Mouse (Mus musculus): ENCODE data around the gene Smad3. TPM values are rescaled to one million over a fixed set of nuclear protein-coding genes. Genes with fewer than 3 reads are reported as not detected.

The Smad3 gene
- polyA plus RNA-seq, 1 experiment from 2014 or later = 11.8 TPM

GRCm38 (mm10) chr9:63707816-63708588, 49.8 kb downstream of the Smad3 start:
- H3K27ac ChIP-seq (ENCODE audit: low read length) = no peak overlapping the region
- DNase-seq (ENCODE audit: low spot score) (no peak), ATAC-seq (no peak)
- TF ChIP-seq EP300 (IDR thresholded peaks at IDR 0.05) = no peak
- TF ChIP-seq CTCF (IDR thresholded peaks at IDR 0.05) = no peak
- no peaks in the 10 kb centered on the region for H3K27me3 ChIP-seq (replicated peaks; ENCODE audit: insufficient read depth, low read length)
- no peak overlapping the region for H3K4me3 ChIP-seq (ENCODE audit: low read depth, low read length)
- 80% methylated on average over 9 of the region's 9 CpGs for WGBS
- no peak overlapping the region for H3K4me2 ChIP-seq (replicated peaks; ENCODE audit: low read depth, low read length)
- H3K9me3 ChIP-seq (ENCODE audit: low read length) = no peaks in the 10 kb centered on the region
- no peak overlapping the region for H3K9ac ChIP-seq (replicated peaks; ENCODE audit: low read depth)
- H3K36me3 ChIP-seq (ENCODE audit: insufficient read depth, low read length) = no peaks in the 10 kb centered on the region
- H3K4me1 ChIP-seq (ENCODE audit: insufficient read depth, low read depth, low read length) = peaks cover 30% of the 10 kb centered on the region

- no peak overlapping the region for H3K4me3 ChIP-seq (ENCODE audit: low read depth, low read length)
- no peak overlapping the region for H3K9ac ChIP-seq (replicated peaks; ENCODE audit: low read depth)
- no peak for TF ChIP-seq CTCF (IDR thresholded peaks at IDR 0.05)
- TF ChIP-seq EP300 (IDR thresholded peaks at IDR 0.05) = peak; percentile 65
- H3K9me3 ChIP-seq (ENCODE audit: low read length) = no peaks in the 10 kb centered on the region
- no peaks in the 10 kb centered on the region for H3K27me3 ChIP-seq (replicated peaks; ENCODE audit: insufficient read depth, low read length)
- no peak overlapping the region for H3K4me2 ChIP-seq (replicated peaks; ENCODE audit: low read depth, low read length)
- H3K27ac ChIP-seq (ENCODE audit: low read length) = peak overlapping the region; percentile 65
- WGBS = 6% methylated on average over 9 of the region's 9 CpGs
- ATAC-seq (peak; percentile 76), DNase-seq (ENCODE audit: low spot score) (peak; percentile 79)
- no peaks in the 10 kb centered on the region for H3K36me3 ChIP-seq (ENCODE audit: insufficient read depth, low read length)
- H3K4me1 ChIP-seq (ENCODE audit: insufficient read depth, low read depth, low read length) = peaks cover 43% of the 10 kb centered on the region
Measured at GRCm38 (mm10) chr9:63706152-63706733, 51.6 kb downstream of the Smad3 start.

- H3K27me3 ChIP-seq (replicated peaks; ENCODE audit: insufficient read depth, low read length) = no peaks in the 10 kb centered on the region
- no peaks in the 10 kb centered on the region for H3K9me3 ChIP-seq (ENCODE audit: low read length)
- H3K36me3 ChIP-seq (ENCODE audit: insufficient read depth, low read length) = no peaks in the 10 kb centered on the region
- WGBS = 48% methylated on average over 6 of the region's 6 CpGs
- TF ChIP-seq CTCF (IDR thresholded peaks at IDR 0.05) = no peak
- TF ChIP-seq EP300 (IDR thresholded peaks at IDR 0.05) = peak; percentile 88
- ATAC-seq = peak; percentile 53
- peak overlapping the region; percentile 65 for H3K27ac ChIP-seq (ENCODE audit: low read length)
- DNase-seq (ENCODE audit: low spot score) = peak; percentile 68
- no peak overlapping the region for H3K4me3 ChIP-seq (ENCODE audit: low read depth, low read length)
- peaks cover 44% of the 10 kb centered on the region for H3K4me1 ChIP-seq (ENCODE audit: insufficient read depth, low read depth, low read length)
- no peak overlapping the region for H3K4me2 ChIP-seq (replicated peaks; ENCODE audit: low read depth, low read length)
- H3K9ac ChIP-seq (replicated peaks; ENCODE audit: low read depth) = no peak overlapping the region
Measured at GRCm38 (mm10) chr9:63704979-63705751, 52.6 kb downstream of the Smad3 start.

- H3K9me3 ChIP-seq (ENCODE audit: low read length) = no peaks in the 10 kb centered on the region
- no peak overlapping the region for H3K4me3 ChIP-seq (ENCODE audit: low read depth, low read length)
- WGBS = 43% methylated on average over 5 of the region's 5 CpGs
- no peak for DNase-seq (ENCODE audit: low spot score)
- no peak for ATAC-seq
- no peaks in the 10 kb centered on the region for H3K27me3 ChIP-seq (replicated peaks; ENCODE audit: insufficient read depth, low read length)
- H3K27ac ChIP-seq (ENCODE audit: low read length) = no peak overlapping the region
- no peak overlapping the region for H3K9ac ChIP-seq (replicated peaks; ENCODE audit: low read depth)
- peaks cover 44% of the 10 kb centered on the region for H3K4me1 ChIP-seq (ENCODE audit: insufficient read depth, low read depth, low read length)
- TF ChIP-seq CTCF (IDR thresholded peaks at IDR 0.05) (no peak), EP300 (IDR thresholded peaks at IDR 0.05) (no peak)
- H3K36me3 ChIP-seq (ENCODE audit: insufficient read depth, low read length) = no peaks in the 10 kb centered on the region
- no peak overlapping the region for H3K4me2 ChIP-seq (replicated peaks; ENCODE audit: low read depth, low read length)
Measured at GRCm38 (mm10) chr9:63704131-63704530, 53.7 kb downstream of the Smad3 start.

GRCm38 (mm10) chr9:63703236-63703785, 54.5 kb downstream of the Smad3 start:
- Histone ChIP-seq H3K4me3 (ENCODE audit: low read depth, low read length) (no peak overlapping the region), H3K27ac (ENCODE audit: low read length) (no peak overlapping the region), H3K9me3 (ENCODE audit: low read length) (no peaks in the 10 kb centered on the region), H3K4me1 (ENCODE audit: insufficient read depth, low read depth, low read length) (peaks cover 51% of the 10 kb centered on the region), H3K27me3 (replicated peaks; ENCODE audit: insufficient read depth, low read length) (no peaks in the 10 kb centered on the region), H3K36me3 (ENCODE audit: insufficient read depth, low read length) (no peaks in the 10 kb centered on the region), H3K4me2 (replicated peaks; ENCODE audit: low read depth, low read length) (no peak overlapping the region), H3K9ac (replicated peaks; ENCODE audit: low read depth) (no peak overlapping the region)
- WGBS = 73% methylated on average over 7 of the region's 7 CpGs
- TF ChIP-seq CTCF (IDR thresholded peaks at IDR 0.05) (no peak), EP300 (IDR thresholded peaks at IDR 0.05) (no peak)
- ATAC-seq = no peak
- no peak for DNase-seq (ENCODE audit: low spot score)

GRCm38 (mm10) chr9:63702502-63703013, 55.2 kb downstream of the Smad3 start:
- Histone ChIP-seq H3K4me1 (ENCODE audit: insufficient read depth, low read depth, low read length) (peaks cover 55% of the 10 kb centered on the region), H3K9ac (replicated peaks; ENCODE audit: low read depth) (no peak overlapping the region), H3K27ac (ENCODE audit: low read length) (no peak overlapping the region), H3K27me3 (replicated peaks; ENCODE audit: insufficient read depth, low read length) (no peaks in the 10 kb centered on the region), H3K4me2 (replicated peaks; ENCODE audit: low read depth, low read length) (no peak overlapping the region), H3K36me3 (ENCODE audit: insufficient read depth, low read length) (no peaks in the 10 kb centered on the region), H3K9me3 (ENCODE audit: low read length) (no peaks in the 10 kb centered on the region), H3K4me3 (ENCODE audit: low read depth, low read length) (no peak overlapping the region)
- ATAC-seq = peak; percentile 23
- TF ChIP-seq CTCF (IDR thresholded peaks at IDR 0.05) (no peak), EP300 (IDR thresholded peaks at IDR 0.05) (no peak)
- DNase-seq (ENCODE audit: low spot score) = peak; percentile 57
- WGBS = 34% methylated on average over 16 of the region's 16 CpGs
